Mouse (Mus musculus): ENCODE measurements around the gene Slc39a2. TPM values are rescaled to one million over a fixed set of nuclear protein-coding genes. Genes with fewer than 3 reads are reported as not detected.

The Slc39a2 gene
- total and polyA plus RNA-seq, 3 experiments, result 0.02 to 0.38 TPM; not detected in 1

DNA sequence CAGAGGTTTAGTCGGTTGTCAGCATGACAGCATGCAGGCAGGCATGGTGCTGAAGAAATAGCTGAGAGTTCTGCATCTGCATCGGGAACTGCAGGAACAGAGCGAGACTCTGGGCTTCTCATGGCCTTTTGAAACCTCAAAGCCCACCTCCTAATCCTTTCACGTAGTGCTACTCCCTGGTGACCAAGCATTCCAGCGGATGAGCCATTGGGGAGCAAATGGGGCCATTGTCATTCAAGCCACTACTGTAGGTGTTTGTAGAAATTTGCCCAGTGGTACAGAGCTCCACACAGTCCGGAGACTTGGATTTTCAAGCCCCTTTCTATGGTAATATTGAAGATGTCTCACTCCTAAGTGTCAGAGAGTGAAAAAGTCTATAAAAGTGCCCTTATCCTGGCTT lies 6.6 kb upstream of the Slc39a2 start:
- no peak overlapping the region for H3K4me3 ChIP-seq (ENCODE audit: low read depth, low read length)
- peaks cover 16% of the 10 kb centered on the region for H3K4me1 ChIP-seq (ENCODE audit: insufficient read depth, low read depth, low read length)
- H3K27me3 ChIP-seq (ENCODE audit: insufficient read depth, low read length), result no peaks in the 10 kb centered on the region
- peaks cover 48% of the 10 kb centered on the region for H3K36me3 ChIP-seq (replicated peaks)
- DNase-seq (ENCODE audit: low spot score) (no peak), ATAC-seq (ENCODE audit: extremely low read depth, insufficient number of reproducible peaks, low FRiP score, poor library complexity, severe bottlenecking) (no peak)
- no peak for TF ChIP-seq POLR2AphosphoS5 (IDR thresholded peaks at IDR 0.05; ENCODE audit: insufficient replicate concordance, low read depth, low read length)
- no peak for TF ChIP-seq TAL1 (conservative IDR thresholded peaks at IDR 0.05; ENCODE audit: low read depth, low read length)
- no peak for TF ChIP-seq GATA2 (IDR thresholded peaks at IDR 0.05; ENCODE audit: borderline replicate concordance, low read depth, low read length)
- TF ChIP-seq CTCF (IDR thresholded peaks at IDR 0.05; ENCODE audit: low read depth, low read length), result no peak
- no peak for TF ChIP-seq GATA1 (IDR thresholded peaks at IDR 0.05; ENCODE audit: borderline replicate concordance, low read length)
- no peaks in the 10 kb centered on the region for H3K9me3 ChIP-seq (replicated peaks)

DNA sequence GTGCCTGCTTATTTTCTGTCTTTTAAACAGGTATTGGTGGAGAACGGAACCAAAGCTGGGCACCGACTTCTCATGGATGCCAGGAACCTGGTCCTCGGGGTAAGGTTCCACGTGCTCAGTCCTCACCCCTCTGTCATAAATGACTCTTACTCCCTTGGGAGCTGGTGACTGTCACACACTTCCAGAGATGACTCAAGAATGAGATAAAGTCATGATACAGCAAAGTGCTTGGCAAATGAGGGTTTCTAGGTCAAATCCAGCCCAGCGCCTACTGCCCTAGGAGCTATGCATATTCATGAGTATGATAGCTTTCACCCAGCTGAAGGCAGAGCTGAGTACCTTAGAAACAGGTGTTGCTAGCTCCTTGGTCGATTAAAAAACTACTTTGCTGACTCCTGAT lies 2.9 kb upstream of the Slc39a2 start:
- Histone ChIP-seq H3K4me1 (ENCODE audit: insufficient read depth, low read depth, low read length) (peaks cover 25% of the 10 kb centered on the region), H3K9me3 (replicated peaks) (no peaks in the 10 kb centered on the region), H3K36me3 (replicated peaks) (peaks cover 63% of the 10 kb centered on the region), H3K27me3 (ENCODE audit: insufficient read depth, low read length) (peaks cover 1% of the 10 kb centered on the region), H3K4me3 (ENCODE audit: low read depth, low read length) (no peak overlapping the region)
- no peak for TF ChIP-seq TAL1 (conservative IDR thresholded peaks at IDR 0.05; ENCODE audit: low read depth, low read length)
- no peak for TF ChIP-seq POLR2AphosphoS5 (IDR thresholded peaks at IDR 0.05; ENCODE audit: insufficient replicate concordance, low read depth, low read length)
- no peak for TF ChIP-seq GATA1 (IDR thresholded peaks at IDR 0.05; ENCODE audit: borderline replicate concordance, low read length)
- DNase-seq (ENCODE audit: low spot score) (no peak), ATAC-seq (ENCODE audit: extremely low read depth, insufficient number of reproducible peaks, low FRiP score, poor library complexity, severe bottlenecking) (no peak)

DNA sequence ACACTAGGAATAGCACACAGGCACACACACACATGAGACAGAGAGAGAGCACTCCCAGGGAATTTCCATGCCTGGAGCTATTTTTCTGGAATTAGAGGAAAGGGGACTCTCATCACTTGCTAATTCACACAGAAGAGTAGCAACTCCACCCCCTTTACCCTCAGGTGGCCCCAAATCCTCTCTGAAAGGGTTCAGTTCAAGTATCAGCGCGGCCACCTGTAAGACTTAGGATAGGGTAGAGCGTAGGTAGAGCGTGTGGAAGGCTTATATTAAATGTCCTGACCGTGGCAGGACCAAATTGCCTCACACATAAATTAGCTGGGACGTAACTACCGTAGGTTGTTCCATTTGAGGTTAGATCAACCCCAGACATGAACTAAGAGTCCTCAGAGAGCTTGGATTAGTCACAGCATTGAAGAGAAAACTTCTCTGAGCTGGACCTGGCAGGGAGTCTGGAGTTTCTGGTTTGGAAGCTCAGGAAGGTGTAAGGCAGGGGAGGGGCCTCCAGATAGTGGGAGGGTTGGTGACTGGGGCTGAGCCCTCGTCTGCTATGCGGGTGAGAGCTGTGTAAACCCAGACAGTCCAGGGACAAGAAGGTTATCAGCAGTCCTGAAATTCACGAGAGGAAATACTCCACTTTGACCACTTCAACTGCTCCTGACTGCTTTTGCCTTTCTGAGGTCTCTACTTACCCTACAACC lies 555 bp downstream of the Slc39a2 start:
- Histone ChIP-seq H3K36me3 (replicated peaks) (peaks cover 43% of the 10 kb centered on the region), H3K27me3 (ENCODE audit: insufficient read depth, low read length) (peaks cover 9% of the 10 kb centered on the region), H3K9me3 (replicated peaks) (no peaks in the 10 kb centered on the region), H3K4me3 (ENCODE audit: low read depth, low read length) (no peak overlapping the region), H3K4me1 (ENCODE audit: insufficient read depth, low read depth, low read length) (peaks cover 13% of the 10 kb centered on the region)
- DNase-seq (ENCODE audit: low spot score) (no peak), ATAC-seq (ENCODE audit: extremely low read depth, insufficient number of reproducible peaks, low FRiP score, poor library complexity, severe bottlenecking) (no peak)
- TF ChIP-seq CTCF (IDR thresholded peaks at IDR 0.05; ENCODE audit: low read depth, low read length) (no peak), POLR2AphosphoS5 (IDR thresholded peaks at IDR 0.05; ENCODE audit: insufficient replicate concordance, low read depth, low read length) (no peak), TAL1 (conservative IDR thresholded peaks at IDR 0.05; ENCODE audit: low read depth, low read length) (no peak), GATA2 (IDR thresholded peaks at IDR 0.05; ENCODE audit: borderline replicate concordance, low read depth, low read length) (no peak), GATA1 (IDR thresholded peaks at IDR 0.05; ENCODE audit: borderline replicate concordance, low read length) (no peak)

DNA sequence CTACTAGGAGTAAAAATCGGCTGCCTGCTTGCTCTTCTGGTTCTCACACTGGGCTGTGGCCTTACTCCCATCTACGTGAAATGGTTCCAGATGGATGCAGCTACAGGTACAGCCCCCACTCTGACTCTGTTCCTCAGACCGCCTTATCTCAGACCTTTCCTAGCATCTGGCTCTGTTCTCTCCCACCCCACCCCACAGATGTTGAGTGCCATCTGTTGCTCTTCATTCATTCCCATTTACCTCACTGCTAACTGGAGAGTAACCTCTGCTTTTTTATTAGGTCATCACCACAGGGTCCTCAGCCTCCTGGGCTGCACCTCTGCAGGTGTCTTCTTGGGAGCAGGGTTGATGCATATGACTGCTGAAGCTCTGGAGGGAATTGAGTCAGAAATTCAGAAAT lies 1.1 kb downstream of the Slc39a2 start:
- H3K27me3 ChIP-seq (ENCODE audit: insufficient read depth, low read length), result peaks cover 9% of the 10 kb centered on the region
- no peak for ATAC-seq (ENCODE audit: extremely low read depth, insufficient number of reproducible peaks, low FRiP score, poor library complexity, severe bottlenecking)
- DNase-seq (ENCODE audit: low spot score), result no peak
- no peak overlapping the region for H3K4me3 ChIP-seq (ENCODE audit: low read depth, low read length)
- H3K36me3 ChIP-seq (replicated peaks), result peaks cover 37% of the 10 kb centered on the region
- peaks cover 13% of the 10 kb centered on the region for H3K4me1 ChIP-seq (ENCODE audit: insufficient read depth, low read depth, low read length)
- H3K9me3 ChIP-seq (replicated peaks), result no peaks in the 10 kb centered on the region
- no peak for TF ChIP-seq CTCF (IDR thresholded peaks at IDR 0.05; ENCODE audit: low read depth, low read length)
- no peak for TF ChIP-seq GATA1 (IDR thresholded peaks at IDR 0.05; ENCODE audit: borderline replicate concordance, low read length)
- no peak for TF ChIP-seq TAL1 (conservative IDR thresholded peaks at IDR 0.05; ENCODE audit: low read depth, low read length)
- TF ChIP-seq GATA2 (IDR thresholded peaks at IDR 0.05; ENCODE audit: borderline replicate concordance, low read depth, low read length), result no peak
- TF ChIP-seq POLR2AphosphoS5 (IDR thresholded peaks at IDR 0.05; ENCODE audit: insufficient replicate concordance, low read depth, low read length), result no peak

DNA sequence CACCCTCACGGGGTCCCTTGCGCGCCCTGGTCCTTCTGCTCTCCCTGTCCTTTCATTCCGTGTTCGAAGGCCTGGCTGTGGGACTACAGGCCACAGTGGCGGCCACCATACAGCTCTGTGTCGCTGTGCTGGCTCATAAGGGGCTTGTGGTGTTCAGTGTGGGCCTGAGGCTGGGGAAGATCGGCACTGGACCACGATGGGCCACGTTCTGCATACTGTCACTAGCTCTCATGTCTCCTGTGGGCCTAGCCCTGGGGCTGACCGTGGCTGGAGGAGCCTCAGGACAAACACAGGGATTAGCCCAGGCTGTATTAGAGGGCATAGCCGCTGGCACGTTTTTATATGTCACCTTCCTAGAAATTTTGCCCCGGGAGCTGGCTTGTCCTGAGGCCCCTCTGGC lies 2.4 kb downstream of the Slc39a2 start:
- Histone ChIP-seq H3K4me1 (ENCODE audit: insufficient read depth, low read depth, low read length) (peaks cover 13% of the 10 kb centered on the region), H3K27me3 (ENCODE audit: insufficient read depth, low read length) (peaks cover 9% of the 10 kb centered on the region), H3K36me3 (replicated peaks) (peaks cover 25% of the 10 kb centered on the region), H3K4me3 (ENCODE audit: low read depth, low read length) (no peak overlapping the region), H3K9me3 (replicated peaks) (no peaks in the 10 kb centered on the region)
- ATAC-seq (ENCODE audit: extremely low read depth, insufficient number of reproducible peaks, low FRiP score, poor library complexity, severe bottlenecking) (no peak), DNase-seq (ENCODE audit: low spot score) (no peak)
- no peak for TF ChIP-seq GATA2 (IDR thresholded peaks at IDR 0.05; ENCODE audit: borderline replicate concordance, low read depth, low read length)
- no peak for TF ChIP-seq CTCF (IDR thresholded peaks at IDR 0.05; ENCODE audit: low read depth, low read length)
- TF ChIP-seq GATA1 (IDR thresholded peaks at IDR 0.05; ENCODE audit: borderline replicate concordance, low read length), result no peak
- no peak for TF ChIP-seq TAL1 (conservative IDR thresholded peaks at IDR 0.05; ENCODE audit: low read depth, low read length)
- TF ChIP-seq POLR2AphosphoS5 (IDR thresholded peaks at IDR 0.05; ENCODE audit: insufficient replicate concordance, low read depth, low read length), result no peak

GRCm38 (mm10) chr14:51896019-51896418 lies 3.3 kb downstream of the Slc39a2 start:
- TF ChIP-seq GATA2 (IDR thresholded peaks at IDR 0.05; ENCODE audit: borderline replicate concordance, low read depth, low read length) (no peak), TAL1 (conservative IDR thresholded peaks at IDR 0.05; ENCODE audit: low read depth, low read length) (no peak), CTCF (IDR thresholded peaks at IDR 0.05; ENCODE audit: low read depth, low read length) (no peak), GATA1 (IDR thresholded peaks at IDR 0.05; ENCODE audit: borderline replicate concordance, low read length) (no peak), POLR2AphosphoS5 (IDR thresholded peaks at IDR 0.05; ENCODE audit: insufficient replicate concordance, low read depth, low read length) (no peak)
- peaks cover 9% of the 10 kb centered on the region for H3K27me3 ChIP-seq (ENCODE audit: insufficient read depth, low read length)
- ATAC-seq (ENCODE audit: extremely low read depth, insufficient number of reproducible peaks, low FRiP score, poor library complexity, severe bottlenecking) (no peak), DNase-seq (ENCODE audit: low spot score) (no peak)
- H3K9me3 ChIP-seq (replicated peaks), result no peaks in the 10 kb centered on the region
- H3K36me3 ChIP-seq (replicated peaks), result peaks cover 15% of the 10 kb centered on the region
- H3K4me1 ChIP-seq (ENCODE audit: insufficient read depth, low read depth, low read length), result peaks cover 13% of the 10 kb centered on the region
- H3K4me3 ChIP-seq (ENCODE audit: low read depth, low read length), result no peak overlapping the region

Measured in G1E (cell line).